Mouse (Mus musculus) CH12.LX (cell line): ENCODE measurements at regions not wholly inside any gene's neighbourhood (a gene's known extent, or its start where the extent isn't known, plus 50 kb on each side); places are given as distances from the start of the nearest gene placed in this dataset.

ENCODE experiments used
- CTCF ChIP-seq, 2 experiments: IDR thresholded peaks in 1 of 2; conservative IDR thresholded peaks in 1 of 2; 2 replicates each; pipeline ENCODE4 v1.5.1; 2011 to 2012; ENCODE audit warnings: low read depth in 2 of 2, low read length in 2 of 2, improper control_type of control experiment in 1 of 2, inconsistent platforms in 1 of 2, mild to moderate bottlenecking in 1 of 2, moderate library complexity in 1 of 2
- ELF1 ChIP-seq: IDR thresholded peaks from 2 replicates; pipeline ENCODE4 v1.6.1; 2014; ENCODE audit warnings: low read depth, mild to moderate bottlenecking, inconsistent platforms, low read length, improper control_type of control experiment
- HCFC1 ChIP-seq: IDR thresholded peaks from 2 replicates; pipeline ENCODE4 v1.6.1; 2012; ENCODE audit warnings: low read depth, mild to moderate bottlenecking, inconsistent platforms, low read length, improper control_type of control experiment
- JUND ChIP-seq: conservative IDR thresholded peaks from 2 replicates; pipeline ENCODE4 v1.6.1; 2011; ENCODE audit warnings: low read depth, low read length, improper control_type of control experiment
- MEF2A ChIP-seq: IDR thresholded peaks from 2 replicates; pipeline ENCODE4 v1.6.1; 2014; ENCODE audit warnings: low read depth, mild to moderate bottlenecking, inconsistent platforms, low read length, improper control_type of control experiment, borderline replicate concordance
- POLR2A ChIP-seq: IDR thresholded peaks from 2 replicates; pipeline ENCODE4 v1.6.1; 2011; ENCODE audit warnings: low read depth, mild to moderate bottlenecking, improper control_type of control experiment, low read length
- USF1 ChIP-seq: IDR thresholded peaks from 2 replicates; pipeline ENCODE4 v1.6.1; 2014; ENCODE audit warnings: low read depth, mild to moderate bottlenecking, inconsistent platforms, low read length, improper control_type of control experiment

- TF ChIP-seq CTCF (conservative IDR thresholded peaks at IDR 0.05 in 1 of 2, IDR thresholded peaks at IDR 0.05 in 1 of 2; ENCODE audit: low read depth in 2 of 2, low read length in 2 of 2) (peak in 1 of 2 experiments; percentile 72; a peak in 2 of 4 replicates), MEF2A (no peak), JUND (0 out of 2 replicates have a peak, but pooled peaks have one; percentile 23), POLR2A (no peak), USF1 (no peak), HCFC1 (no peak), ELF1 (0 out of 2 replicates have a peak, but pooled peaks have one; percentile 11)
Observed at GRCm38 (mm10) chr5:55293301-55293700, 1295.0 kb downstream of the Stim2 start.
